Mouse (Mus musculus) lung, embryonic 14.5 days (tissue): Measurements from ENCODE around the gene Fam166a. TPM values are rescaled to one million over a fixed set of nuclear protein-coding genes. Genes with fewer than 3 reads are reported as not detected.
A peak's percentile ranks its signal among the peaks of the same experiment; 100 is the strongest.

Experiments used
- ATAC-seq: fragments of 200-750 bp; cut with Nextera tagmentation; 2 replicates; pipeline ENCODE4 v1.8.0; 2017; ENCODE audit warnings: mild to moderate bottlenecking, moderate TSS enrichment, moderate library complexity; ENCODE audit not compliant: insufficient read depth
- DNase-seq: peaks from one replicate; pipeline ENCODE4 v3.0.0-alpha.2; 2015
- H3K27ac ChIP-seq: fragments of 300-500 bp; sonication (generic); 2 replicates; pipeline ENCODE4 v1.5.1; 2014; ENCODE audit warnings: low read depth, mild to moderate bottlenecking, moderate library complexity
- H3K27me3 ChIP-seq: fragments of 300-500 bp; sonication (generic); 2 replicates; pipeline ENCODE4 v1.6.1; 2014; ENCODE audit warnings: low read length, control low read depth; ENCODE audit not compliant: insufficient read depth
- H3K36me3 ChIP-seq: fragments of 300-500 bp; sonication (generic); 2 replicates; pipeline ENCODE4 v1.6.1; 2014; ENCODE audit warnings: control low read depth; ENCODE audit not compliant: insufficient read depth
- H3K4me1 ChIP-seq: fragments of 300-500 bp; sonication (generic); 2 replicates; pipeline ENCODE4 v1.6.1; 2014; ENCODE audit warnings: antibody characterized with exemption, control low read depth; ENCODE audit not compliant: insufficient read depth
- H3K4me2 ChIP-seq: fragments of 300-500 bp; sonication (generic); 2 replicates; pipeline ENCODE4 v1.6.1; 2014; ENCODE audit warnings: mild to moderate bottlenecking
- H3K4me3 ChIP-seq: fragments of 300-500 bp; sonication (generic); 2 replicates; pipeline ENCODE4 v1.5.1; 2014; ENCODE audit warnings: low read depth, low read length
- H3K9ac ChIP-seq: fragments of 300-500 bp; sonication (generic); 2 replicates; pipeline ENCODE4 v1.6.1; 2014
- H3K9me3 ChIP-seq: fragments of 300-500 bp; sonication (generic); 2 replicates; pipeline ENCODE4 v1.6.1; 2016; ENCODE audit warnings: low read depth, low read length, control low read depth
- CTCF ChIP-seq: IDR thresholded peaks from 2 replicates; pipeline ENCODE4 v1.5.1; 2016; ENCODE audit warnings: antibody characterized with exemption, low read depth
- WGBS: fragments of 180-500 bp; shearing (Covaris S2); extraction: QIAGEN DNeasy Blood & Tissue Kit; methylation state at CpG from one replicate; pipeline ENCODE4 v1.1.7; 2014; 5-methylcytosine and 5-hydroxymethylcytosine counted together
- polyA plus RNA-seq: library from polyadenylated mRNA; unstranded; fragments of >200 nt; fragmentation: Nextera tagmentation; extraction: Ambion mirVana; gene quantifications from 2 replicates; pipeline ENCODE4 v1.2.1, GENCODE M21; 2014

The Fam166a gene
- polyA plus RNA-seq, 1 experiment from 2014 or later: 0.47 TPM

GRCm38 (mm10) chr2:25203631-25204214, 14.8 kb upstream of the Fam166a start:
- peak; percentile 47; the same call in 1 of the 2 replicates for ATAC-seq
- Histone ChIP-seq H3K27ac (no peak overlapping the region), H3K4me1 (no peaks in the 10 kb centered on the region), H3K27me3 (no peaks in the 10 kb centered on the region), H3K9me3 (no peaks in the 10 kb centered on the region), H3K4me3 (no peak overlapping the region), H3K9ac (no peak overlapping the region), H3K36me3 (peaks cover 85% of the 10 kb centered on the region), H3K4me2 (no peak overlapping the region)
- peak; percentile 45 for DNase-seq
- 59% methylated on average over 4 of the region's 4 CpGs for WGBS
- peak; percentile 36; the same call in 1 of the 2 replicates for TF ChIP-seq CTCF

GRCm38 (mm10) chr2:25207593-25207992, 11.0 kb upstream of the Fam166a start:
- peaks cover 8% of the 10 kb centered on the region for H3K4me1 ChIP-seq
- H3K9me3 ChIP-seq: no peaks in the 10 kb centered on the region
- no peak overlapping the region for H3K4me2 ChIP-seq
- TF ChIP-seq CTCF: no peak
- no peak for DNase-seq
- 91% methylated on average over 1 of the region's 1 CpGs for WGBS
- no peak overlapping the region for H3K9ac ChIP-seq
- no peaks in the 10 kb centered on the region for H3K27me3 ChIP-seq
- no peak overlapping the region for H3K4me3 ChIP-seq
- H3K36me3 ChIP-seq: peaks cover 53% of the 10 kb centered on the region
- no peak overlapping the region for H3K27ac ChIP-seq
- ATAC-seq: no peak

GRCm38 (mm10) chr2:25210686-25211085, 7.9 kb upstream of the Fam166a start:
- peak; percentile 50; the same call in 1 of the 2 replicates for ATAC-seq
- peaks cover 8% of the 10 kb centered on the region for H3K4me1 ChIP-seq
- no peaks in the 10 kb centered on the region for H3K9me3 ChIP-seq
- peak overlapping the region; percentile 75 for H3K27ac ChIP-seq
- TF ChIP-seq CTCF: no peak
- peak overlapping the region; percentile 81 for H3K9ac ChIP-seq
- H3K27me3 ChIP-seq: no peaks in the 10 kb centered on the region
- no peak for DNase-seq
- H3K36me3 ChIP-seq: peaks cover 23% of the 10 kb centered on the region
- WGBS: 0% methylated on average over 24 of the region's 24 CpGs
- peak overlapping the region; percentile 89 for H3K4me3 ChIP-seq
- H3K4me2 ChIP-seq: peak overlapping the region; percentile 94

- Histone ChIP-seq H3K27me3 (no peaks in the 10 kb centered on the region), H3K4me3 (peak within 1 kb of the TSS; percentile 89), H3K36me3 (peaks cover 18% of the 10 kb centered on the region), H3K27ac (peak within 1 kb of the TSS; percentile 75), H3K4me1 (peaks cover 8% of the 10 kb centered on the region), H3K9me3 (no peaks in the 10 kb centered on the region), H3K9ac (peak within 1 kb of the TSS; percentile 81), H3K4me2 (peak within 1 kb of the TSS; percentile 94)
- DNase-seq: peak; percentile 95
- no peak for TF ChIP-seq CTCF
- WGBS: under 1% methylated on average over 44 of the region's 44 CpGs
- ATAC-seq: peak; percentile 94
Observed at GRCm38 (mm10) chr2:25211121-25211670, 7.3 kb upstream of the Fam166a start, which contains the start of gene Nelfb. TSS of gene Nelfb (minus strand) at chr2:25211489.

- no peak for ATAC-seq
- peaks cover 8% of the 10 kb centered on the region for H3K4me1 ChIP-seq
- H3K9ac ChIP-seq: no peak overlapping the region
- no peak overlapping the region for H3K4me3 ChIP-seq
- peaks cover 7% of the 10 kb centered on the region for H3K36me3 ChIP-seq
- DNase-seq: no peak
- no peaks in the 10 kb centered on the region for H3K9me3 ChIP-seq
- 55% methylated on average over 23 of the region's 23 CpGs for WGBS
- no peak overlapping the region for H3K27ac ChIP-seq
- no peak overlapping the region for H3K4me2 ChIP-seq
- TF ChIP-seq CTCF: no peak
- H3K27me3 ChIP-seq: no peaks in the 10 kb centered on the region
Observed at GRCm38 (mm10) chr2:25213266-25213865, 5.2 kb upstream of the Fam166a start.

GRCm38 (mm10) chr2:25214444-25214843, 4.1 kb upstream of the Fam166a start, which contains the start of gene Stpg3:
TSS of gene Stpg3 (minus strand) at chr2:25214637.
- H3K9ac ChIP-seq: no peak within 1 kb of the TSS
- H3K4me3 ChIP-seq: no peak within 1 kb of the TSS
- H3K4me1 ChIP-seq: peaks cover 8% of the 10 kb centered on the region
- H3K4me2 ChIP-seq: no peak within 1 kb of the TSS
- H3K36me3 ChIP-seq: no peaks in the 10 kb centered on the region
- no peaks in the 10 kb centered on the region for H3K9me3 ChIP-seq
- no peak within 1 kb of the TSS for H3K27ac ChIP-seq
- 65% methylated on average over 3 of the region's 3 CpGs for WGBS
- no peak for TF ChIP-seq CTCF
- no peaks in the 10 kb centered on the region for H3K27me3 ChIP-seq
- DNase-seq (no peak), ATAC-seq (no peak)

GRCm38 (mm10) chr2:25217666-25218065, 879 bp upstream of the Fam166a start:
- Histone ChIP-seq H3K9ac (no peak overlapping the region), H3K4me3 (no peak overlapping the region), H3K4me2 (no peak overlapping the region), H3K27ac (no peak overlapping the region), H3K27me3 (no peaks in the 10 kb centered on the region), H3K36me3 (peaks cover 14% of the 10 kb centered on the region), H3K9me3 (no peaks in the 10 kb centered on the region), H3K4me1 (no peaks in the 10 kb centered on the region)
- ATAC-seq: no peak
- no peak for DNase-seq
- WGBS: 47% methylated on average over 2 of the region's 2 CpGs
- no peak for TF ChIP-seq CTCF
